Mouse (Mus musculus) ES-E14 (cell line): ENCODE measurements around the gene Apopt1. TPM values are rescaled to one million over a fixed set of nuclear protein-coding genes. Genes with fewer than 3 reads are reported as not detected.

ENCODE experiments used
- DNase-seq: peaks from one replicate; pipeline ENCODE4 v3.0.0-alpha.2; 2013; ENCODE audit warnings: low read depth, low spot score
- H3K27ac ChIP-seq: 2 replicates; pipeline ENCODE4 v1.5.1; 2012; ENCODE audit warnings: low read depth, mild to moderate bottlenecking, low read length, moderate library complexity, mixed read lengths; ENCODE audit not compliant: poor library complexity, insufficient read depth, severe bottlenecking
- H3K36me3 ChIP-seq: 2 replicates; pipeline ENCODE4 v1.6.1; 2012; ENCODE audit warnings: mild to moderate bottlenecking, low read length, moderate library complexity, mixed read lengths; ENCODE audit not compliant: control insufficient read depth, poor library complexity, insufficient read depth, severe bottlenecking
- H3K4me1 ChIP-seq, 2 experiments: fragments of 150-350 bp in 1 of 2; sonication (generic) in 1 of 2; 2 replicates each; pipeline ENCODE4 v1.6.1; 2012; ENCODE audit warnings: low read length in 2 of 2, mild to moderate bottlenecking in 1 of 2, mixed read lengths in 1 of 2; ENCODE audit not compliant: control insufficient read depth in 2 of 2, insufficient read depth in 2 of 2, poor library complexity in 1 of 2
- H3K4me3 ChIP-seq, 2 experiments: fragments of 150-350 bp in 1 of 2; sonication (generic) in 1 of 2; 2 replicates each; pipeline ENCODE4 v1.5.1; 2012; ENCODE audit warnings: low read length in 2 of 2, low read depth in 1 of 2, mild to moderate bottlenecking in 1 of 2, mixed read lengths in 1 of 2; ENCODE audit not compliant: insufficient read depth in 1 of 2, poor library complexity in 1 of 2, severe bottlenecking in 1 of 2
- H3K9ac ChIP-seq: 2 replicates; pipeline ENCODE4 v1.6.1; 2012; ENCODE audit warnings: low read depth, mild to moderate bottlenecking, low read length, mixed read lengths; ENCODE audit not compliant: poor library complexity, insufficient read depth, severe bottlenecking
- H3K9me3 ChIP-seq: fragments of 150-350 bp; sonication (generic); 2 replicates; pipeline ENCODE4 v1.6.1; 2012; ENCODE audit warnings: low read depth, mild to moderate bottlenecking, low read length; ENCODE audit not compliant: control insufficient read depth, insufficient read depth
- CHD2 ChIP-seq: IDR thresholded peaks from 2 replicates; pipeline ENCODE4 v1.6.1; 2014; ENCODE audit warnings: mild to moderate bottlenecking, low read depth, low read length, inconsistent platforms
- HCFC1 ChIP-seq: IDR thresholded peaks from 2 replicates; pipeline ENCODE4 v1.6.1; 2012; ENCODE audit warnings: low read length, inconsistent platforms, borderline replicate concordance; ENCODE audit not compliant: insufficient read depth
- MAFK ChIP-seq: IDR thresholded peaks from 2 replicates; pipeline ENCODE4 v1.6.1; 2014; ENCODE audit warnings: mild to moderate bottlenecking, low read depth, low read length, inconsistent platforms; ENCODE audit not compliant: insufficient read depth
- ZC3H11A ChIP-seq: IDR thresholded peaks from 2 replicates; pipeline ENCODE4 v1.6.1; 2012; ENCODE audit warnings: low read depth, mild to moderate bottlenecking, inconsistent platforms, low read length, borderline replicate concordance
- ZNF384 ChIP-seq: IDR thresholded peaks from 2 replicates; pipeline ENCODE4 v1.6.1; 2012; ENCODE audit warnings: low read depth, low read length, inconsistent platforms
- in situ Hi-C, 2 experiments: fragments of 600-800 bp; cut with MboI; formaldehyde crosslinking; loops; one replicate each; pipeline ENCODE4 v1.15.1; 2025; ENCODE audit warnings: low sequenced_read_pairs in 2 of 2, inconsistent platforms in 1 of 2; ENCODE audit not compliant: unreplicated experiment in 2 of 2
- total RNA-seq: library from RNA; depleted of rRNA; stranded (reverse); fragments of 300-350 nt; gene quantifications from 2 replicates; pipeline ENCODE4 v1.2.3, GENCODE M21; 2012

The Apopt1 gene
- total RNA-seq, 1 experiment, result 15.2 TPM

DNA sequence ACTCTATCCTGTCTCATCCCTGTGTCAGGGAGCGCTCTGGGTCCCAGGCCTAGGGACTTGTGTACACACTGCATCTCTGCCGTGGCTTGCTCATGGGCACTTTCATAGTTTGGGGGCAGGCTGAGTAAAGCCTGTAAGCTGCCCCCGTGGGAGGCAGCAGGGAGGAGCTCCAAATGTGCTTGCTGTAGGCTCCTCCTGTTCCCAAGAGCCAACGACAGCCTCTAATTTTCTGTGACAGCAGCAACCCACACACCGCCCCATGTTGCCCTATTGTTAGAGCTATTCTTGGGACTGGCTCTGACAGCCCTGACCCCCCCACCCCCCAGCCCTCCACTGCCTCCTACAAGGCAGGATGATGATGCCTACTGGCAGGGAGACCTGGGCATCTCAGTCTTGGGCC, 31.1 kb upstream of the Apopt1 start:
- in situ Hi-C loops, result no loop called here

DNA sequence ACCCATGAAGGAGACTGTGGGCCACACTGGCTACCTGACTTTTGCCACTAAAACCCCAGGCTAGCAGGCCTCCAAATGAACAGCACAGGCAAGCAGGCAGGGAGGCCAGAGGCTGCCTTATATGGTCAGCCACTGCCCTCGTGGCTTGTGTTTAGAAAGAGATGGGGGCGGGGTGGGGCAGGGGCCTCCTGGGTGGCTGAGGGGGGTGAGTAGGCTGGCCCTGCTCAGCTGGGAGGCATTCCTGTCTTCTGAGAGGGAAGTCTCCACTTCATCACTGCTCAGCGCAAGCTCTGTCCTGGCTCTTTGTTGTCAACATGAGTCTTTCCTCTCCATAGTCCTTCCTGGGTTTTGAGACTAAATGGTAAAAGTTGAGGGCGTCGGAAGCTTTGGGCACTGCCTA, 30.3 kb upstream of the Apopt1 start:
- Histone ChIP-seq H3K27ac (no peak overlapping the region), H3K9me3 (no peaks in the 10 kb centered on the region), H3K4me3 (no peak overlapping the region), H3K4me1 (peaks cover 0 to 18% of the 10 kb centered on the region in 2 experiments; a peak in 2 of 4 replicates), H3K9ac (no peak overlapping the region), H3K36me3 (peaks cover 38% of the 10 kb centered on the region)
- TF ChIP-seq ZNF384 (no peak), HCFC1 (no peak)
- in situ Hi-C loops, result no loop called here
- DNase-seq, result no peak

More for the DNA sequence above, 31.1 kb upstream of the Apopt1 start:
- Histone ChIP-seq H3K9ac (no peak overlapping the region), H3K36me3 (peaks cover 38% of the 10 kb centered on the region), H3K4me1 (peaks cover under 1 to 18% of the 10 kb centered on the region in 2 experiments; a peak in 2 of 4 replicates), H3K27ac (no peak overlapping the region), H3K4me3 (no peak overlapping the region), H3K9me3 (no peaks in the 10 kb centered on the region)
- DNase-seq, result no peak
- no peak for TF ChIP-seq HCFC1
- TF ChIP-seq MAFK, result no peak
- TF ChIP-seq ZNF384, result no peak

DNA sequence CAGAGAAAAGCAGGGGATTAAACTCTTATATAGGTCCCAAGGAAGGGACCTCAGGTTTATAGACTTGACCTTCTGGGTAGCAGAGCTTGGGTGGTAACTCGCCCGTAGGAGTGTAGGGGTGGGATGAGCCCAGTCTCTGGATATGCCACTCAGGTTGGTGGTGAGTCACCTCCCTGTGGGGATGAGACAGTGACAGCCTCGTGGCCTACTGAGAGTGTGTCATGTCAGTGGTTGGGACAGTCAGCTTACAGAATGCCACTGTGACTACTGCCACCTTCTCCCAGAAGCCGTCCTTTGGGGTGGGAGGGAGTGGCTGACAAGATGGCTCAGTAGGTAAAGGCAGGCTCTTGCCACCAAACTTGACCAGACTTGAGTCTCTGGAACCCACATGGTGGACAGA, 26.7 kb upstream of the Apopt1 start:
- no peak overlapping the region for H3K27ac ChIP-seq
- TF ChIP-seq MAFK (no peak), HCFC1 (no peak), ZNF384 (no peak), CHD2 (no peak), ZC3H11A (no peak)
- no peak for DNase-seq
- H3K4me1 ChIP-seq, result peaks cover 0 to 12% of the 10 kb centered on the region in 2 experiments; a peak in 1 of 4 replicates
- peaks cover 19% of the 10 kb centered on the region; the same call in 1 of the 2 replicates for H3K36me3 ChIP-seq
- in situ Hi-C loops, result no loop called here
- H3K9me3 ChIP-seq, result no peaks in the 10 kb centered on the region
- H3K4me3 ChIP-seq, result no peak overlapping the region
- no peak overlapping the region for H3K9ac ChIP-seq

DNA sequence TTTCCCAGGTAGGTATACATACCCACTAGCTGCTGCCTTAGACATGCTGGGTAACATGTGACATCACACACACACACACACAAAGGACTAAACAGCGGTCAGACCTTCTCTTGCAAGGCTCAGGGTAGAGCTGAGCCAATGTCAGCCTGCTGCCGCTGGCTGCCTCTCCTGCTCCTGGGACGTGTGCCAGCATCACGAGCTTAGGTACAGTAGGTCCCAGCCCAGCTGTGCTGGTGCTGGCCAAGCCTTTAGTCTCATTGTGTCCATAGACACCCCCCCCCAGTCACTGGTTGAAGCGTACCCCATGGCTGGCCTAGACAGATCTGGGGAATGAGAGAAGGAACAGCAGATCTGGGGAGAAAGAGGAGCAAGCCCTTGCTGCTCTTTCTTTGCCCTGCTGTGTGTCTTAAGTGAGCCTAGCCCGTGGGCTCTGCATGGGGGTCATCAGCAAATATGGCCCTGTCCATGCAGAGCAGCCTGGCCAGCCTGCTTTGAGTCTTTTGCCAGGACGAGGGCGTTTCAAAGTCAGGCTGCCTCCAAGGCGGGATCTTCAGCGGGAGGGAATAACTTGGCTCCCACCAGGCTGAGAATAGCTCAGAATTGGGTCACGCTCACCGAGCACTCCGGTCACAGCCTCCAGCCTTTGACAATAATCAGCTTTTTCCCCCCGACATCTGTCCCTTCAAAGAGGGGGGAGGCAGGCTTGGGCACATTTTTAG, 25.6 kb upstream of the Apopt1 start:
- peaks cover 15% of the 10 kb centered on the region; the same call in 1 of the 2 replicates for H3K36me3 ChIP-seq
- H3K9ac ChIP-seq, result no peak overlapping the region
- in situ Hi-C loops, result no loop called here
- H3K27ac ChIP-seq, result no peak overlapping the region
- DNase-seq, result no peak
- H3K9me3 ChIP-seq, result no peaks in the 10 kb centered on the region
- no peak overlapping the region for H3K4me3 ChIP-seq
- H3K4me1 ChIP-seq, result peaks cover 0 to 13% of the 10 kb centered on the region in 2 experiments; a peak in 1 of 4 replicates
- TF ChIP-seq HCFC1, result no peak
- TF ChIP-seq ZC3H11A, result no peak
- TF ChIP-seq CHD2, result no peak

DNA sequence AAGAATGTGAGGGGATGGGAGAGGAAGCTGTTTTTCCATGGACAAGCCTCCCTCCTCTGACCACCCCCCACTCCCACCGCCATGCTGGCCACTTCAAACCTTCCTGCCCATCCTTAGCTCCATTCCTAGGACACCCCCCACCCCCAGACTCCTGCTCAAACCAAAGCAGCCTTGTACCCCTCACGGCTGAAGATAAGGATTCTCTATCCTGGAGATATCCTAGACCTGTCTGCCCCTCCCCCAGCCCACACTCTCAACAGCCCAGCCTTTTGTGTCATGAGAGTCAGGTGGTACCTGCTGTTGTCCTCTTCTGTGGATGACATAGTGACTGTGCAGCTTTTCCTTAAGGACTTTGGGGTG, 25.0 kb upstream of the Apopt1 start:
- peaks cover 0 to 15% of the 10 kb centered on the region in 2 experiments; a peak in 1 of 4 replicates for H3K4me1 ChIP-seq
- no peak overlapping the region for H3K4me3 ChIP-seq
- peaks cover 12% of the 10 kb centered on the region; the same call in 1 of the 2 replicates for H3K36me3 ChIP-seq
- in situ Hi-C loops, result no loop called here
- no peak for DNase-seq
- H3K27ac ChIP-seq, result no peak overlapping the region
- H3K9ac ChIP-seq, result no peak overlapping the region
- TF ChIP-seq MAFK (no peak), ZC3H11A (no peak), ZNF384 (no peak)
- no peaks in the 10 kb centered on the region for H3K9me3 ChIP-seq
